Mouse (Mus musculus): ENCODE measurements around the gene Nox1. TPM values are rescaled to one million over a fixed set of nuclear protein-coding genes. Genes with fewer than 3 reads are reported as not detected.
A peak's percentile ranks its signal among the peaks of the same experiment; 100 is the strongest.

Gene Nox1
- polyA plus RNA-seq, 1 experiment = 0.97 TPM

DNA sequence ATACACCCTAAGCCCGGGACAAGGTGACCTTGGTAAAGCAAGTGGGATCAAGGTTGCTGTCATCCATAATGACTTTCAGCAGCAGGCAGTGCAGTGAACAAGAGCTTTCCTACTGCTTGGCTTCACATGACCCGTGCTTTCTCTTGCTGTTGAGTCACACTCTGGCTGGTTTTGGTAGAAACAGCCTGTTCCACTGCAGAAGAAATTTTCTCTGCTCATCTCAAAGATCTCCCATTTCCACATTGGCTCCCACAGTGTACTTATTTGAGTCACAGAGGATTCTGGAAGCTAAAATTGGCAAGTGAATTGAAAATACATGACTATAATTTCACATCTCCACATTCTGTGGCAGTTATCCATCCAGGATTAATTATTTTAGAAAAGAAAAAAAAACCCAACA, 119.1 kb downstream of the Nox1 start:
- H3K4me1 ChIP-seq (ENCODE audit: control insufficient read depth, insufficient read depth, low read length) = no peaks in the 10 kb centered on the region
- no peak for TF ChIP-seq CTCF (IDR thresholded peaks at IDR 0.05; ENCODE audit: control insufficient read depth, insufficient read depth, low read length)
- TF ChIP-seq POLR2A (IDR thresholded peaks at IDR 0.05; ENCODE audit: borderline replicate concordance, control insufficient read depth, low read depth, low read length) = no peak
- H3K27ac ChIP-seq (ENCODE audit: control insufficient read depth, insufficient read depth, low read depth, low read length, poor library complexity) = no peak overlapping the region
- no peak overlapping the region for H3K4me3 ChIP-seq (replicated peaks; ENCODE audit: control insufficient read depth, low read depth, low read length)
- WGBS = 71% methylated on average over 2 of the region's 2 CpGs

DNA sequence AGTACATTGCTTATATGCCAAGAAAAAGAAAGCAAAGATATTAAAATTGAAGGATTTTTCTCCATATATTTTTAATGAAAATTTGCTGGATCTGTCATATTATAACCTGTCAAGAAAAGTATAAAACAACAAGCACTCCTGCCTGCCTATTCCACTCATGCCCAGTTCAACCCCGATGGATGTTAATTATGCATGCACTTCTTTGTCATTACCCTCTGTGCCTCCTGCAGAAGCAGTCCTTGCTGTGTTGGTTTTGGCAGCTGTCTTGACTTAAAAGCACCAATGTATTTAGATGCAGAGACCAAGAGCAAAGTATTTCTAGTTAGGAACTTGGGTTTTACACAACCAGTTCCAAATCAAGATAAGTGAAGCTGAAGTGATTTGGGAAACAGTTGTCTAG, 136.3 kb downstream of the Nox1 start:
- H3K4me3 ChIP-seq (replicated peaks; ENCODE audit: control insufficient read depth, low read depth, low read length) = no peak overlapping the region
- TF ChIP-seq CTCF (IDR thresholded peaks at IDR 0.05; ENCODE audit: control insufficient read depth, insufficient read depth, low read length) (no peak), POLR2A (IDR thresholded peaks at IDR 0.05; ENCODE audit: borderline replicate concordance, control insufficient read depth, low read depth, low read length) (no peak)
- no peak overlapping the region for H3K27ac ChIP-seq (ENCODE audit: control insufficient read depth, insufficient read depth, low read depth, low read length, poor library complexity)
- 73% methylated on average over 1 of the region's 1 CpGs for WGBS
- H3K4me1 ChIP-seq (ENCODE audit: control insufficient read depth, insufficient read depth, low read length) = no peaks in the 10 kb centered on the region

DNA sequence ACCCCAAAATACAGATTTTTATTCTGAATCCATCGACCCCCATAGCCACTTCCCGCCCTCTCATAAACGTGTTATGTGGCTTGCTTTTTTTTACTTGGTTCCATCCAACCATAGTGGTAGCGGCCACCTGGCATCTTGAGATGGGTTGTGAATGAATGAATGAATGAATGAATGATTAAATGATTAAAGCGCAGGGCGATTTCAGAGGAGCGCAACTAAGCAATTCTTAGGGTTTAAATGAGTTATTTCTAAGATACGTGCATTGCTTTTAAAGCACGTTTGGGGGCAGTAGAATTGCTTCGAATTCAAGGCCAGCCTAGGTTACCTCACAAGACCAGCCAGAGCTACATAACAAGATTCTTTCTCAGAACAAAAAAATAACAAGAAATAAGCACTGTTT, 162.0 kb downstream of the Nox1 start:
- peak overlapping the region; percentile 78 for H3K4me3 ChIP-seq (replicated peaks; ENCODE audit: control insufficient read depth, low read depth, low read length)
- no peak for TF ChIP-seq CTCF (IDR thresholded peaks at IDR 0.05; ENCODE audit: control insufficient read depth, insufficient read depth, low read length)
- TF ChIP-seq POLR2A (IDR thresholded peaks at IDR 0.05; ENCODE audit: borderline replicate concordance, control insufficient read depth, low read depth, low read length) = no peak
- peak overlapping the region; percentile 88 for H3K27ac ChIP-seq (ENCODE audit: control insufficient read depth, insufficient read depth, low read depth, low read length, poor library complexity)
- WGBS = 8% methylated on average over 10 of the region's 10 CpGs
- no peaks in the 10 kb centered on the region for H3K4me1 ChIP-seq (ENCODE audit: control insufficient read depth, insufficient read depth, low read length)

DNA sequence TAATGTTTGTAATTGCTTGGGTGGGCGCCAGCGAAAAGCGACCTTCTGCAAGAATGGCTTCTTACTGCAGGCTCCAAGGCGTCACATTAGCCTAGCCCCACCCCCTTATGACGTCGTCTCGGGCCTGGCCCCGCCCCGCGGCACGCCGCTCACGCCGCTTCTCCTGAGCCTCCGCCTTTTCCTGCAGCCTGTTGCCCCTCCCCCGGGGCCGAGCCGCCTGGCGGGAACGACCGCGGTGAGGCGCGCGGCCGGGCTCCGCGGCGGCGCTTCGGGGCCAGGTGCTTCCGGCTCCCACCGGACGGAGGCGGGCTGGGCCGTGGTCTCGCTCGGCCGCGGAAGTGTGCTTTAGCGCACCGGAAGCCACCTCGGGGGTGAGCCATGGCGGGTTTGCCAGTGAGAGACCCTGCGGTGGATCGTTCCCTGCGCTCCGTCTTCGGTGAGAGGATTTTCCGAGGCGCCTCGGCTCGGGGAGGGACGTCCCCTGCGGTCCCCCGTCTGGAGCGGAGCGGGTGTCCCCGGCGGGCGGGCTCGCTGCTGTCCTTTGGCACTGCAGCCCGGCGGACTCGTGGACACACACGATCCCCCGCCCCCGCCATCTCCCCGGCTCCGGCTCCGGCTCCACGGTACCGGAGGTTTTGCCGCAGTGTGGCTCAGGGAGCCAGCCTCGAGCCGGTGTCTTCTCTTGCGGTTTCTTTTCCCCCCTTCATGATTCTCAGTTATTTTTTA, 162.6 kb downstream of the Nox1 start, which contains the start of gene Cstf2:
TSS of gene Cstf2 (plus strand) at position 201 of the 726 bp plus-strand sequence.
- Histone ChIP-seq H3K4me1 (ENCODE audit: control insufficient read depth, insufficient read depth, low read length) (no peaks in the 10 kb centered on the region), H3K4me3 (replicated peaks; ENCODE audit: control insufficient read depth, low read depth, low read length) (peak within 1 kb of the TSS; percentile 78), H3K27ac (ENCODE audit: control insufficient read depth, insufficient read depth, low read depth, low read length, poor library complexity) (peak within 1 kb of the TSS; percentile 88)
- WGBS = 20% methylated on average over 76 of the region's 77 CpGs
- TF ChIP-seq CTCF (IDR thresholded peaks at IDR 0.05; ENCODE audit: control insufficient read depth, insufficient read depth, low read length) = no peak
- TF ChIP-seq POLR2A (IDR thresholded peaks at IDR 0.05; ENCODE audit: borderline replicate concordance, control insufficient read depth, low read depth, low read length) = no peak; the same call in 1 of the 2 replicates

DNA sequence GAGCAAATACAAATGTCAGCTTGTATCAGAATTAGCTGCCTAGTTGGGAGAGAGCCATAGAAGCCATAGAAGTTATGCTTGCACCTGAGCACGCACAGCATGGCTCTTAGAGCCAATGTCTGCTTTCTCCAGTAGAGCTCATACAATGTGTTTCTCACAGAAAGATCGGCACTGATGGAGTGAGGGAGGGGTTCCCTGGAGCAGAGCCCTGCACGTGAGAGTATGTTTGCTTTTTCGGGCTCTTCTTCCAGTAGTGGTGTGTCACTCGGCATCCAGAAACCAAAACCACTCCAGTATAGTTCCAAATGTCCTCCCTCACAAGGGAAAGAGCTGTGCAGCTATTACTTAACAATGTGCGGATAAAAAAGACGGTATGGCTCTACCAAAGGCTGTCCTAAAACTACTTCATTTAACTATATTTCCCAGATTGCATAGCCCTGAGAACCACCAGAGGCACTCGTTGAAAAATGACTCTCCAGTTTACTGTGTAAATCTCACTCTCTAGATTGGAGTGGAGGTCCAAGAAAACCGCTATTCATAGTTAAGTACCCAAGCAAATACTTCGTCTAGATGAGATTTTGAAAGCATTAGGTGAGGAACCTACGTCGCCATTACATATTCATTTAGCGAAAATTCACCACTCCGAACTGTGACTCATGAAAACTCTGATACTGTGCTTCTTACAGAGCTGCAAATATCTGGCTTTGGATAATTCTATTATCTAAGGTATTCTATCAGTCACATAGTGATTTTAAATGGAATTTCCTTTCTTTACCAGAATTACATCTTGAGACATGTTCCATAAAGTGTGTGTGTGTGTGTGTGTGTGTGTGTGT, 163.5 kb downstream of the Nox1 start:
- no peak overlapping the region for H3K27ac ChIP-seq (ENCODE audit: control insufficient read depth, insufficient read depth, low read depth, low read length, poor library complexity)
- H3K4me3 ChIP-seq (replicated peaks; ENCODE audit: control insufficient read depth, low read depth, low read length) = no peak overlapping the region
- 62% methylated on average over 14 of the region's 14 CpGs for WGBS
- TF ChIP-seq CTCF (IDR thresholded peaks at IDR 0.05; ENCODE audit: control insufficient read depth, insufficient read depth, low read length) = no peak
- TF ChIP-seq POLR2A (IDR thresholded peaks at IDR 0.05; ENCODE audit: borderline replicate concordance, control insufficient read depth, low read depth, low read length) = no peak
- no peaks in the 10 kb centered on the region for H3K4me1 ChIP-seq (ENCODE audit: control insufficient read depth, insufficient read depth, low read length)

DNA sequence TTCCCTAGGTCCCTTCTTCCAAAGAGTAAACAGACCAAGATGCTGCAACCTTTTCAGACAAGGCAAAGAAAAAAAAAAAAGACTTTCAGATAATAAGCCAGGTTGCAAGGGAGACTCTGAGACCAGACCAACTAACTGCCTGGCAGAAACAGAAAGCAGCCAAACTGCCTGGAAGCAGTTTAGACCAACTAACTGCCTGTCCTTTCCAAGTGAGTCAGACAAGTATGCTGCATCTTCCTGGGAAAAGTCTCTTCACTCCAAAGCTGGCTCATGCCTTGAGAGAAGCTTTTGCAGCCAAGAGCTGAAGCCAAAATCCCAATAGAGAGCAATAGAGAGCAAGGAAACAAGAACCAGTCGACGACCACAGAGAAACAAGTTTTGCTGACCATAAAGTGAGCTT, 164.9 kb downstream of the Nox1 start:
- 77% methylated on average over 2 of the region's 2 CpGs for WGBS
- Histone ChIP-seq H3K4me3 (replicated peaks; ENCODE audit: control insufficient read depth, low read depth, low read length) (no peak overlapping the region), H3K27ac (ENCODE audit: control insufficient read depth, insufficient read depth, low read depth, low read length, poor library complexity) (no peak overlapping the region), H3K4me1 (ENCODE audit: control insufficient read depth, insufficient read depth, low read length) (no peaks in the 10 kb centered on the region)
- TF ChIP-seq POLR2A (IDR thresholded peaks at IDR 0.05; ENCODE audit: borderline replicate concordance, control insufficient read depth, low read depth, low read length) (no peak), CTCF (IDR thresholded peaks at IDR 0.05; ENCODE audit: control insufficient read depth, insufficient read depth, low read length) (no peak)

DNA sequence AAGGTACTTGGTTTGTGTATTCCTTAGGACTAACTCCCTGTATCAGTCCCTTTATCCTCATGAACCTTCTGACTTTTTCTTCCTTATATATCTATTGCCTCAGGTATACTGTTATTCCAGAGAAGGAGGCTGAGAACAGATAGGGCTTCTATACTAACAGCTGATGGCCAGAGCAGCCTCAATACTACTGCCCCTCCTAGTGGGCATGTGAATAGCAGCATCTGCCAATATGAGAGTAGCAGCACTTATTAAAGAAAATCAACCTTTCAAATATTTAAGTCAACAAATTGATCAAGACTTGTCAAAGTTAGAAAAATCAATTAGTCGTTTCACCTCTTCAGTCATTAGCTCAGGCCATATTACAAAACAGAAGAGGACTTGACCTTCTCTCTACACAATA, 172.8 kb downstream of the Nox1 start:
- no peak overlapping the region for H3K4me3 ChIP-seq (replicated peaks; ENCODE audit: control insufficient read depth, low read depth, low read length)
- TF ChIP-seq CTCF (IDR thresholded peaks at IDR 0.05; ENCODE audit: control insufficient read depth, insufficient read depth, low read length) (no peak), POLR2A (IDR thresholded peaks at IDR 0.05; ENCODE audit: borderline replicate concordance, control insufficient read depth, low read depth, low read length) (no peak)
- H3K4me1 ChIP-seq (ENCODE audit: control insufficient read depth, insufficient read depth, low read length) = no peaks in the 10 kb centered on the region
- H3K27ac ChIP-seq (ENCODE audit: control insufficient read depth, insufficient read depth, low read depth, low read length, poor library complexity) = no peak overlapping the region
- 67% methylated on average over 1 of the region's 1 CpGs for WGBS

Other genes starting within 250 kb of the Nox1 start
- gene Sytl4, start 240.1 kb downstream of the Nox1 start, polyA plus RNA-seq (2011; ENCODE audit: insufficient read depth, insufficient read length, low replicate concordance, missing spikeins) = 2.5 and 6.5 TPM in 2 replicates
- 9.3 and 12.1 TPM in 2 replicates for gene Cstf2, start 162.8 kb downstream of the Nox1 start, polyA plus RNA-seq (2011; ENCODE audit: insufficient read depth, insufficient read length, low replicate concordance, missing spikeins)
- gene Xkrx, start 59.9 kb downstream of the Nox1 start, polyA plus RNA-seq (2011; ENCODE audit: insufficient read depth, insufficient read length, low replicate concordance, missing spikeins) = 4.4 and 12.4 TPM in 2 replicates
- not detected in 2 replicates for gene Arl13a, start 34.5 kb downstream of the Nox1 start, polyA plus RNA-seq (2011; ENCODE audit: insufficient read depth, insufficient read length, low replicate concordance, missing spikeins)
- gene Trmt2b, start 55.0 kb upstream of the Nox1 start, polyA plus RNA-seq (2011; ENCODE audit: insufficient read depth, insufficient read length, low replicate concordance, missing spikeins) = 7.7 and 9.4 TPM in 2 replicates
- not detected in 2 replicates for gene Tmem35a, start 73.3 kb upstream of the Nox1 start, polyA plus RNA-seq (2011; ENCODE audit: insufficient read depth, insufficient read length, low replicate concordance, missing spikeins)
- gene Cenpi, start 86.1 kb upstream of the Nox1 start, polyA plus RNA-seq (2011; ENCODE audit: insufficient read depth, insufficient read length, low replicate concordance, missing spikeins) = 16.3 and 17.4 TPM in 2 replicates
- gene Drp2, start 182.6 kb upstream of the Nox1 start, polyA plus RNA-seq (2011; ENCODE audit: insufficient read depth, insufficient read length, low replicate concordance, missing spikeins) = 0.84 and 2.0 TPM in 2 replicates